Mouse (Mus musculus) urinary bladder, postnatal 36 days (tissue): Measurements from ENCODE around the gene Sema5a.

Experiments
- DNase-seq, 2 experiments: peaks; one replicate each; pipeline ENCODE4 v3.0.0; 2022; ENCODE audit warnings: low spot score in 2 of 2, mixed read lengths in 1 of 2

Sema5a gene

DNA sequence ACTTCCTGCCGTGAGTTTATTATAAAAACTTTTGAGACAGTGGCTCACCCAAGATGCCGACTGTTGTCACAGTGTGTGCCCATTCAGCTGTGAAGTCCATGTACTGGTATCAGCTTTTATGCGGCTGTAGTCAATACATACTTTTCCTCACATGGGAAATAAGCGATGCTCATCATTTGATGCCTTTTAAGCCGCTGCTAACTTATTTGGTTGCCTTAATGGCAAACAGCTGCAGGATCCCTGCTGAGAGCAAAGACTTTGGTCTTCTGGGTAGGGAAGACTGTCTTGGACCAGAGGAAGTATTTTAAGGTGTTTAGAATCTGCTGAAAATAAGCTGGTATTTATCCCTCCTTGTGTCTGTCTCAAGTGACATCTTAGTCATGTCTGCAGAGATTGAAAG, 2.7 kb downstream of the Sema5a start:
- no peak for DNase-seq

GRCm38 (mm10) chr15:32254806-32255205, 10.2 kb downstream of the Sema5a start:
- no peak for DNase-seq

DNA sequence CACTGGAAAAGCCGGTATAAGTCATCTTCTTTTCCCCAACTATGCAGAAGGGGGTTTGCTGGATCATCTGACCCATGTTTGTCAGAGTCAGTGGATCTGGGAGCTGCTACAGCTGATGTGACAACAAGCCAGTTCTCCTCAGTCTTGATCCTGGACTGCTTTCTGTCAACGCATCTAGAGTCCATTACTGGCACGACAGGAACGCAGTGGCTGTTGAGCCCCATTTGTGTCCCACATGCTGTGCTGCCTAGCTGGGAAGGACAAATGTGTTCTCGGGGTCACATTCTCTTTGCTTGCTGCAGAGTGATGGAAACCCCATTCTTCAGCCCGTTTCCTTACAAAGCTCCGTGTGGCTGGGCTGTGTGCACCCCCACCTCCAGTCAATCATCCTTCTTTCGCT, 12.7 kb downstream of the Sema5a start:
- DNase-seq = no peak

DNA sequence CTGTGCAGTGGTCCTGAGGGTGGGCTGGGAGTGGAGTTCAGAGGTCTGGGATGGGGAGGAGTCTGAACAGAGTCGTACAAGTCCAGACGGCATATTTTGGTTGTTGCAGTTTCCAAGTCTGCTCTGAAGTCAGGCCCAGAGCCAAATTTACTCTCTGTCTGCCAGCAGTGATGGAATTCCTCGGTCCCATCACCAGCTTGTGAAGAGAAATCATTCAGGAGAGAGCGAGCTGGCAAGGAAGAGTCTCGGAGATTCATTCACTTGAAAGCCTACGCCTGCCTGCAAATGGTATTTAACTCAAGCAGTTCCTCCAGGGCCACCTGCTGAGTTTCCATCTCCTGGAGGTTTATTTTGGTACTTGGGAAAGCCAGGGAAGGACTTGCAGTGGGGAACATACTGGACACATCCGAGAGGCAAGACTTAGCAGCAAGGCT, 13.3 kb downstream of the Sema5a start:
- no peak for DNase-seq

- DNase-seq = no peak
These were observed 14.9 kb downstream of the Sema5a start for GRCm38 (mm10) chr15:32259362-32260096.

DNA sequence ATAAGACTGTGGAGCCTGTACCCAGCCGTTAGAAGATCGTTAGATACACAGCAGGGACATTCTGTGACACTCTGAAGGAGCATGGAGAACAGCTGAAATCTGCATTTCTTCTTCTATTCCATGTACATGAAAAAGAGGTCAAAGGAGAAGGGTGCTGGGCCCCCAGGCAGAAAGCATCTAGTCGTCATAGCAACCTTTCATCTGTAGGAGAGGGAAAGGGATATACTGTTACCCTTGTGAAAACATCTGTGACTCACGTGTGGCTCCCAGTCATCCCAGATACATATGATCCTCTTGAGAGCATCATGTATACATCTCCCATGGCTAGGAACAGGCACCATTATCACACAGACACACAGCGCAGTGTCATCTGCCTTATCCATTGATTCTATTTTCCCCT, 16.3 kb downstream of the Sema5a start:
- no peak for DNase-seq

GRCm38 (mm10) chr15:32263651-32264050, 19.0 kb downstream of the Sema5a start:
- DNase-seq = no peak

DNA sequence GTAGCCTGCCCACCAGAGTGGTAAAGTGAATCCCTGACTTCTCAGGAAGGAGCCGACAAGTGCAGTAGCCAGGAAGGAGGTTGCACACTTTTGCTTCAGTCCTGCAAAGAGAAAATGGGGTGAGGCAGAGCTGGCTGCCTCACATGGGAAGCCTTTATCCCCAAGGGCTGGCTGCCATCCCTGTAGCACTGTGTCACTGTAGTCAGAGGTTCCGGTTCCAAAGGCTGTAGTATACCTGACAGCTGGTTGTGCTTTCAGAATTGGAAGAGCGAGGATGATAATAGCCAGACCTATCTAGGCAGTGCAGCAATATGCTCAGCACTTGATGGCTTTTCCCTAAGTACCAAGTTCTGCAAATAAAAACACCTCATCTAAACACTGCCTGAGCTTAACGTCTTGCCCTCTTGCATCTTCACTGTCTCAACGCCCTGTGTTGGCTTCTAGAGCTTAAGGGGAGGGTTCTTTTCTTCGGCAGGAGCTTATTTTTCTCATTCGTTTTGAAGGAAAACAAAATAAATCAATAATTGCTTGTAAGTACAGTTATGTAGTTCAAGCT, 20.3 kb downstream of the Sema5a start:
- no peak for DNase-seq

DNA sequence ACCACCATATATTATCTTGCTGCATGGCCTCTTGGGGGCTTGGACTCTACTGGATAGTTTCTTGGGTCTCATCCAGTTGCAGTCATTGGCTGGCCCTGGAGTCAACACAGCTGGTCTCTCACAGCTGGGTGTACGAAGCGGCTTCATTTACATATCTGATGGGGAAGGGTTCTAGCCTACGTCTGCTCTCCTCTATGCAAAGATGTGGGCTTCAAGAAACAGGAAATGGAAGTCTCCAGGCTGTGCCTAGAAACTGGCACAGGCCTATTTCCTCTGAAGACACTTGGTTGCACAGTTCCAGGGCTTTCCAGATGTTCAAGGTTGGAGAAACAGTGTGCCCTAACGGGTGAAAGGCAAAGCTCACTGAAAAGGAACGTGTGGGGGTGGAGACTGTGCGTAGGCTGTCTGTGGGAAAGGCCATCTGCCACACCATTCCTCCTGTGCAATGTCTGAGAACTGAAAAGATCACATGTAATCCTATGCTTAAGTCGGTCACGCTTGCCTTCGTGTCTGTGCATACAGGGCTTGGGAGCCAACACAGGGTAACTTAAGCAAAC, 20.8 kb downstream of the Sema5a start:
- DNase-seq = no peak

DNA sequence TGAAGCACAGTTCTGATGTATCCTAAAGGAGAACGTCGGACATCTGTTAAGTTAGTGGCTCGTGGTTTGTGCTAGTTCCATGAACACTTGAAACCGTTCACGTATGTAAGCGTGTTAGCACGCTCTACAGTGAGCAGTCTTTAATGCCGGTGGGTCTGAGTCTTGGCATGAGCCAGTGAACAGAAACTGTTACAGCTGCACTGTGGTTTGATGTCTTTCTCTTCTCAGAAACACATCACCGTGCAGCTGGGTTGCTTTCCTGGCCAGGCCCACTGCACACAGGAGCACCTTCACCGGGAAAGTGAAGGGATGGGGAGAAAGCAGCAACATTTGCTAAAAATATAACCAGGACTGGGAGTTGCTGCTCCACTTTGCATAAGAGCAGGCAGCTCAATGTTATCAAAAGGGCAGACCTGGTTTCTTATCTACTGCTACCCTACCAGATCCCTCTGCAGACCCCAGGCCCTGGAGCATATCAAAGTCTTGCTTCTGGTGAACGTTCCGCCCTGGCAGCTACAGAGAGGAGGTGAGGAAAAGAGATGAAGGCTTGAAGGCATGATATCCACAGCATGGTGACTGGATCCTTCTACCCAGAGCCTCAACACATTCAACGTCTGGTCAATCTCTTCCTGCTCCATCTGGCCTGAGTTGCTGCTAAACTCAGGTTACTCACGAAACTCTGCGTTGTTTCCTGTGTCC, 21.7 kb downstream of the Sema5a start:
- DNase-seq = no peak

GRCm38 (mm10) chr15:32270106-32270505, 25.5 kb downstream of the Sema5a start:
- no peak for DNase-seq

GRCm38 (mm10) chr15:32273925-32274324, 29.3 kb downstream of the Sema5a start:
- peak in 1 of 2 experiments; percentile 36 for DNase-seq

- no peak for DNase-seq
These were observed 30.4 kb downstream of the Sema5a start for GRCm38 (mm10) chr15:32275020-32275419.

GRCm38 (mm10) chr15:32278600-32278999, 34.0 kb downstream of the Sema5a start:
- DNase-seq = no peak

- no peak for DNase-seq
These were observed 36.8 kb downstream of the Sema5a start for GRCm38 (mm10) chr15:32281374-32281773.

GRCm38 (mm10) chr15:32284688-32285087, 40.1 kb downstream of the Sema5a start:
- no peak for DNase-seq

- DNase-seq = no peak
These were observed 41.7 kb downstream of the Sema5a start for GRCm38 (mm10) chr15:32286296-32286695.

- DNase-seq = no peak
These were observed 43.9 kb downstream of the Sema5a start for GRCm38 (mm10) chr15:32288480-32288879.

- DNase-seq = no peak
These were observed 46.4 kb downstream of the Sema5a start for GRCm38 (mm10) chr15:32291000-32291399.

- DNase-seq = no peak
These were observed 51.9 kb downstream of the Sema5a start for GRCm38 (mm10) chr15:32296523-32296922.

GRCm38 (mm10) chr15:32297266-32297665, 52.7 kb downstream of the Sema5a start:
- no peak for DNase-seq

GRCm38 (mm10) chr15:32298525-32298924, 53.9 kb downstream of the Sema5a start:
- DNase-seq = no peak

- no peak for DNase-seq
These were observed 56.4 kb downstream of the Sema5a start for GRCm38 (mm10) chr15:32300991-32301390.
